Mouse (Mus musculus) CH12.LX (cell line): ENCODE results near the gene Osbp2. TPM values are rescaled to one million over a fixed set of nuclear protein-coding genes. Genes with fewer than 3 reads are reported as not detected.

Experiments used
- DNase-seq: peaks from one replicate; pipeline ENCODE4 v3.0.0-alpha.2; 2013; ENCODE audit errors: extremely low read depth
- H3K27ac ChIP-seq: 2 replicates; pipeline ENCODE4 v1.5.1; 2012; ENCODE audit warnings: low read depth, mild to moderate bottlenecking, control low read depth, moderate library complexity; ENCODE audit not compliant: insufficient read depth
- H3K27me3 ChIP-seq: replicated peaks from 2 replicates; pipeline ENCODE3; 2012; ENCODE audit warnings: inconsistent platforms
- H3K36me3 ChIP-seq, 2 experiments: replicated peaks in 1 of 2; 2 replicates each; pipeline versions ENCODE3 to v1.6.1; 2012; ENCODE audit warnings: inconsistent platforms in 1 of 2, low read length in 1 of 2, mild to moderate bottlenecking in 1 of 2, mixed read lengths in 1 of 2, moderate library complexity in 1 of 2; ENCODE audit not compliant: control insufficient read depth in 1 of 2, insufficient read depth in 1 of 2
- H3K4me1 ChIP-seq, 2 experiments: 2 replicates each; pipeline ENCODE4 v1.6.1; 2012; ENCODE audit warnings: inconsistent platforms in 1 of 2, moderate library complexity in 1 of 2; ENCODE audit not compliant: insufficient read depth in 2 of 2, control insufficient read depth in 1 of 2
- H3K4me2 ChIP-seq: 2 replicates; pipeline ENCODE4 v1.6.1; 2012; ENCODE audit warnings: low read depth, mild to moderate bottlenecking, control low read depth; ENCODE audit not compliant: poor library complexity, insufficient read depth, severe bottlenecking
- H3K4me3 ChIP-seq, 3 experiments: fragments of 150-350 bp in 1 of 3; sonication (generic) in 1 of 3; replicated peaks in 1 of 3; 2 replicates each; pipeline versions ENCODE3 to v1.5.1; 2011 to 2012; ENCODE audit warnings: low read depth in 2 of 3, low read length in 2 of 3, mild to moderate bottlenecking in 2 of 3, moderate library complexity in 2 of 3, control low read depth in 1 of 3, improper control_type of control experiment in 1 of 3, inconsistent platforms in 1 of 3, mixed read lengths in 1 of 3; ENCODE audit not compliant: poor library complexity in 1 of 3
- H3K79me2 ChIP-seq: replicated peaks from 2 replicates; pipeline ENCODE4 v1.6.1; 2012; ENCODE audit warnings: mild to moderate bottlenecking, moderate library complexity; ENCODE audit not compliant: control insufficient read depth, poor library complexity, insufficient read depth, severe bottlenecking; ENCODE audit errors: extremely low read depth
- H3K9ac ChIP-seq: 2 replicates; pipeline ENCODE4 v1.6.1; 2012; ENCODE audit warnings: low read depth, mild to moderate bottlenecking, control low read depth, moderate library complexity; ENCODE audit not compliant: insufficient read depth
- H3K9me3 ChIP-seq: replicated peaks from 2 replicates; pipeline ENCODE3; 2012; ENCODE audit warnings: low read length, inconsistent platforms, mixed read lengths
- BHLHE40 ChIP-seq: IDR thresholded peaks from 2 replicates; pipeline ENCODE4 v1.6.1; 2011; ENCODE audit warnings: mild to moderate bottlenecking, low read depth, low read length, improper control_type of control experiment
- CHD1 ChIP-seq: IDR thresholded peaks from 2 replicates; pipeline ENCODE4 v1.6.1; 2012; ENCODE audit warnings: low read depth, low read length, improper control_type of control experiment, inconsistent platforms
- CTCF ChIP-seq, 2 experiments: IDR thresholded peaks in 1 of 2; conservative IDR thresholded peaks in 1 of 2; 2 replicates each; pipeline ENCODE4 v1.5.1; 2011 to 2012; ENCODE audit warnings: low read depth in 2 of 2, low read length in 2 of 2, improper control_type of control experiment in 1 of 2, inconsistent platforms in 1 of 2, mild to moderate bottlenecking in 1 of 2, moderate library complexity in 1 of 2
- E2F4 ChIP-seq: IDR thresholded peaks from 2 replicates; pipeline ENCODE4 v1.6.1; 2011; ENCODE audit warnings: low read depth, low read length, improper control_type of control experiment; ENCODE audit not compliant: insufficient replicate concordance
- GABPA ChIP-seq: IDR thresholded peaks from 2 replicates; pipeline ENCODE4 v1.6.1; 2012; ENCODE audit warnings: low read depth, low read length, improper control_type of control experiment, inconsistent platforms; ENCODE audit not compliant: insufficient replicate concordance
- JUN ChIP-seq: IDR thresholded peaks from 2 replicates; pipeline ENCODE4 v1.6.1; 2011; ENCODE audit warnings: low read depth, mild to moderate bottlenecking, low read length, improper control_type of control experiment, moderate library complexity; ENCODE audit not compliant: insufficient read depth
- JUND ChIP-seq: conservative IDR thresholded peaks from 2 replicates; pipeline ENCODE4 v1.6.1; 2011; ENCODE audit warnings: low read depth, low read length, improper control_type of control experiment
- KAT2A ChIP-seq: IDR thresholded peaks from 2 replicates; pipeline ENCODE4 v1.6.1; 2012; ENCODE audit warnings: low read length, improper control_type of control experiment, inconsistent platforms; ENCODE audit not compliant: insufficient replicate concordance
- MEF2A ChIP-seq: IDR thresholded peaks from 2 replicates; pipeline ENCODE4 v1.6.1; 2014; ENCODE audit warnings: low read depth, mild to moderate bottlenecking, inconsistent platforms, low read length, improper control_type of control experiment, borderline replicate concordance
- MXI1 ChIP-seq: IDR thresholded peaks from 2 replicates; pipeline ENCODE4 v1.6.1; 2011; ENCODE audit warnings: mild to moderate bottlenecking, low read depth, low read length, improper control_type of control experiment
- MYC ChIP-seq: IDR thresholded peaks from 2 replicates; pipeline ENCODE4 v1.6.1; 2011; ENCODE audit warnings: low read depth, mild to moderate bottlenecking, improper control_type of control experiment, low read length
- PAX5 ChIP-seq: IDR thresholded peaks from 2 replicates; pipeline ENCODE4 v1.6.1; 2012; ENCODE audit warnings: low read length, inconsistent platforms, mixed read lengths
- POLR2A ChIP-seq: IDR thresholded peaks from 2 replicates; pipeline ENCODE4 v1.6.1; 2011; ENCODE audit warnings: low read depth, mild to moderate bottlenecking, improper control_type of control experiment, low read length
- SIN3A ChIP-seq: IDR thresholded peaks from 2 replicates; pipeline ENCODE4 v1.6.1; 2012; ENCODE audit warnings: low read length, improper control_type of control experiment, inconsistent platforms
- SMC3 ChIP-seq: IDR thresholded peaks from 2 replicates; pipeline ENCODE4 v1.6.1; 2011; ENCODE audit warnings: low read depth, low read length, improper control_type of control experiment
- TBP ChIP-seq: conservative IDR thresholded peaks from 2 replicates; pipeline ENCODE4 v1.6.1; 2011; ENCODE audit warnings: low read depth, low read length, improper control_type of control experiment
- UBTF ChIP-seq: IDR thresholded peaks from 2 replicates; pipeline ENCODE4 v1.6.1; 2012; ENCODE audit warnings: low read depth, mild to moderate bottlenecking, inconsistent platforms, low read length, improper control_type of control experiment, moderate library complexity
- ZMIZ1 ChIP-seq: IDR thresholded peaks from 2 replicates; pipeline ENCODE4 v1.6.1; 2012; ENCODE audit warnings: low read depth, mild to moderate bottlenecking, inconsistent platforms, low read length, improper control_type of control experiment
- dilution Hi-C: fragments of 300-500 bp; cut with MboI; formaldehyde crosslinking; loops from 2 replicates; pipeline ENCODE4 v1.14.3; 2020; ENCODE audit warnings: low sequenced_read_pairs; ENCODE audit not compliant: extremely low pct_unique_long_range_greater_than_20kb, extremely low pct_ligation_motif_present
- in situ Hi-C: fragments of 300-500 bp; cut with MboI; formaldehyde crosslinking; loops from 3 replicates; pipeline ENCODE4 v1.14.3; 2019; ENCODE audit warnings: low sequenced_read_pairs, low pct_ligation_motif_present, low pct_unique_long_range_greater_than_20kb, mixed read lengths
- polyA plus RNA-seq: library from polyadenylated mRNA; unstranded; fragments of >175 nt; gene quantifications from 2 replicates; pipeline ENCODE4 v1.2.1, GENCODE M21; 2012; ENCODE audit warnings: low read depth; ENCODE audit not compliant: insufficient read length
- total RNA-seq, 2 experiments: library from RNA; depleted of rRNA; stranded (reverse); fragments of 300-350 nt in 1 of 2; fragments of >200 nt in 1 of 2; gene quantifications; 2 replicates each; pipeline ENCODE4 v1.2.3; 2012 to 2014

Gene Osbp2
- total and polyA plus RNA-seq, 3 experiments = not detected

DNA sequence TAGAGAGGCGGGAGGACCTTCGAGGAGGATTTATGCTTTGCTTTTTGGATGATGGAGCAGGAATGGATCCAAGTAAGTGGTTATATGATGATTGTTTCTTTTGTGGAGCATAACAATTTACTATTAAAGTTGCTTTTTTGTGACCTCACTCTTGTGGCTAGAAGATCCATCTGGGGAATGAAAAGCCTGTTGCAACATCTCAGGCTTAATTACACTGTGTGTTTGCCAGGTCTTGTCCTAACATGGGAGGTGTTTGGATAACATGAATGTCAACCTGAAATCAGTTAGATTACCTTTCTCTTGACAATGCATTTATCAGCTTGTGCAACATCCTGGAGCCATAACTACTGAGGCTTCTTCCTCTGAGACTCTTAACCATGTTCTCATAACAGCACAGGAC lies 194.9 kb downstream of the Osbp2 start:
- H3K4me1 ChIP-seq = no peaks in the 10 kb centered on the region
- no peak overlapping the region for H3K4me3 ChIP-seq
- no peak for DNase-seq
- no peaks in the 10 kb centered on the region; the same call in none of the 2 replicates for H3K79me2 ChIP-seq
- H3K4me2 ChIP-seq = no peak overlapping the region
- H3K36me3 ChIP-seq = peaks cover 47 to 88% of the 10 kb centered on the region in 2 experiments
- H3K9me3 ChIP-seq = no peaks in the 10 kb centered on the region
- H3K27me3 ChIP-seq = no peaks in the 10 kb centered on the region
- no peak for TF ChIP-seq ZMIZ1
- TF ChIP-seq E2F4 = no peak
- no peak for TF ChIP-seq MEF2A
- no peak for TF ChIP-seq TBP
- no peak for TF ChIP-seq MYC
- TF ChIP-seq UBTF = no peak
- TF ChIP-seq BHLHE40 = no peak
- TF ChIP-seq MXI1 = no peak
- no peak for TF ChIP-seq CHD1
- no peak for TF ChIP-seq GABPA
- TF ChIP-seq JUND = no peak
- TF ChIP-seq SIN3A = no peak
- no peak for TF ChIP-seq CTCF (conservative IDR thresholded peaks at IDR 0.05 in 1 of 2, IDR thresholded peaks at IDR 0.05 in 1 of 2; ENCODE audit: low read depth in 2 of 2, low read length in 2 of 2)
- no peak for TF ChIP-seq POLR2A
- TF ChIP-seq SMC3 = no peak
- no peak for TF ChIP-seq KAT2A
- TF ChIP-seq JUN = no peak
- TF ChIP-seq PAX5 = no peak
- H3K27ac ChIP-seq = no peak overlapping the region
- dilution Hi-C loops (no loop called here), in situ Hi-C loops (loop anchor here (10.0 kb wide), 1 partner anchor 124 kb away; the partner anchor contains the start of gene Smtn)
- H3K9ac ChIP-seq = no peak overlapping the region

DNA sequence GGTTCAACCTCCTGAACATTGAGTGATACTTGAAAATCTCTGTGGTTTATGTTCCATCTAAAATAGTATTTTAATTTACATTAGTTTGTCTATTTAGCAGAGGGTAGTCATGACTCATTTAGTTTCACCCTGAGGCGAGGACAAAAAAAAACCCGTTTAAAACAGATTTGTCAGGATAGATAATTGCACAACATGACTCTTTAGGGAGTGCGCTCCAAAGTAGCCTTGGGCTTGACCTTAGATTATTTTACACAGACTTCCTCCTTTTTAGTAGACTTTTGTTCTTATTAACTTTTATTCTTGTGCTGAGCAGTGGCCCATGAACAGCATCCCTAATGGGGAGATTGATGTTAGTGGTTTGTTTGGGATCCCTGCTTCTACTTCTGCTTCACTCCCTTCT lies 196.2 kb downstream of the Osbp2 start:
- no peak for TF ChIP-seq JUND
- peak; percentile 11; the same call in 1 of the 2 replicates for TF ChIP-seq POLR2A
- DNase-seq = no peak
- H3K9ac ChIP-seq = no peak overlapping the region
- H3K36me3 ChIP-seq = peaks cover 52 to 86% of the 10 kb centered on the region in 2 experiments
- H3K4me2 ChIP-seq = no peak overlapping the region
- in situ Hi-C loops = loop anchor here (10.0 kb wide), 1 partner anchor 123 kb away; the partner anchor contains the start of gene Smtn
- H3K9me3 ChIP-seq = no peaks in the 10 kb centered on the region
- dilution Hi-C loops = no loop called here
- no peak overlapping the region for H3K27ac ChIP-seq
- no peaks in the 10 kb centered on the region for H3K4me1 ChIP-seq
- no peaks in the 10 kb centered on the region; the same call in 1 of the 2 replicates for H3K79me2 ChIP-seq
- H3K27me3 ChIP-seq = no peaks in the 10 kb centered on the region
- H3K4me3 ChIP-seq = no peak overlapping the region
